ENCODE assay signal across 13 mouse cellular contexts in the genomic region with DNA sequence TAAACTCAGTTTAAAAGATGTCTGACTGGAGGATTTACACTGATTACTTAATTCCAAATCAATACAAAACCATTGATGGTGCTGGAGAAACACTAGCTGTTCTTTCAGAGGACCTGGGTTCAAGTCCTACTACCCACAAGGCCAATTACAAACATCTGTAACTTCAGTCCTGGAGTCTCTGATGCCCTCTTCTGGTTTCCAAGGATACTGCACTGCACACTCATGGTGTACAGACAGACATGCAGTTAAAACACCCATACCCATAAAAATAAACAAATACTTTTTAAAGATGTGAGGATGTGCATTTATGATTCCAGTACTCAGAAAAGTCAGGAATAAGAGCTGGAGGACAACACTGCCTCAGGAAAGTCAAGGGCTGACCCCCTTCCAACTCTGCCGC. TPM values are rescaled to one million over a fixed set of nuclear protein-coding genes. Genes with fewer than 3 reads are reported as not detected.
A peak's percentile ranks its signal among the peaks of the same experiment; 100 is the strongest.
DNase-seq lines count a peak whose midpoint lies in the region; ATAC-seq and TF ChIP-seq lines count a peak whose summit lies in the region.
"Had no signal": no experiment of that assay in that cellular context is flagged by ENCODE, and none has a peak within 500 bp of the region (broad histone marks: within the 10 kb centered on the region; RNA-seq: fewer than 3 reads in every experiment).

No protein-coding gene starts in this region.

- H3K36me3 ChIP-seq in heart, embryonic 10.5 days = no peaks in the 10 kb centered on the region
- H3K36me3 ChIP-seq in heart, embryonic 11.5 days (ENCODE audit: control insufficient read depth, insufficient read depth, low read length) = no peaks in the 10 kb centered on the region
- no peaks in the 10 kb centered on the region for H3K36me3 ChIP-seq in midbrain, postnatal 0 days (ENCODE audit: insufficient read depth, low read length)
- no peaks in the 10 kb centered on the region for H3K36me3 ChIP-seq in midbrain, embryonic 10.5 days
- H3K36me3 ChIP-seq in midbrain, embryonic 15.5 days (replicated peaks) = no peaks in the 10 kb centered on the region
- H3K36me3 ChIP-seq: heart, embryonic 15.5 days; limb, embryonic 15.5 days; neural tube, embryonic 12.5 days had no signal

- TF ChIP-seq CTCF in midbrain, postnatal 0 days (IDR thresholded peaks at IDR 0.05) = 0 out of 2 replicates have a peak, but pooled peaks have one; percentile 29
- peak; percentile 57 for TF ChIP-seq CTCF in Patski (IDR thresholded peaks at IDR 0.05)

- ATAC-seq in heart, embryonic 11.5 days (replicated peaks; ENCODE audit: insufficient number of reproducible peaks, low FRiP score, low TSS enrichment) = no peak
- no peak for ATAC-seq in midbrain, postnatal 0 days (ENCODE audit: low FRiP score)
- ATAC-seq in Patski = no peak
- ATAC-seq in megakaryocyte progenitor cell, adult 5-6 weeks (replicated peaks; ENCODE audit: poor library complexity) = peak; percentile 56
- no peak for ATAC-seq in midbrain, embryonic 15.5 days (replicated peaks)

- H3K4me1 ChIP-seq in heart, embryonic 10.5 days = no peaks in the 10 kb centered on the region
- H3K4me1 ChIP-seq in heart, embryonic 11.5 days (ENCODE audit: control insufficient read depth, insufficient read depth, low read length) = no peaks in the 10 kb centered on the region
- H3K4me1 ChIP-seq in midbrain, postnatal 0 days (ENCODE audit: insufficient read depth, low read length) = no peaks in the 10 kb centered on the region
- no peaks in the 10 kb centered on the region for H3K4me1 ChIP-seq in midbrain, embryonic 10.5 days
- no peaks in the 10 kb centered on the region for H3K4me1 ChIP-seq in midbrain, embryonic 15.5 days
- H3K4me1 ChIP-seq: heart, embryonic 15.5 days; limb, embryonic 15.5 days; neural tube, embryonic 12.5 days had no signal

- DNase-seq in heart, embryonic 10.5 days (ENCODE audit: low spot score) = peak; percentile 53
- DNase-seq in midbrain, postnatal 0 days (ENCODE audit: low spot score) = no peak
- no peak for DNase-seq in midbrain, embryonic 10.5 days (ENCODE audit: low spot score)
- DNase-seq in Patski (ENCODE audit: low read depth, low spot score) = no peak
- no peak for DNase-seq in T-cell, adult 2 months (ENCODE audit: low spot score)
- DNase-seq: right cerebral cortex, adult 18-20 months had no signal

- no peaks in the 10 kb centered on the region for H3K27me3 ChIP-seq in heart, embryonic 10.5 days (ENCODE audit: insufficient read depth, poor library complexity, severe bottlenecking)
- H3K27me3 ChIP-seq in heart, embryonic 11.5 days (ENCODE audit: control insufficient read depth, insufficient read depth, low read length) = no peaks in the 10 kb centered on the region
- no peaks in the 10 kb centered on the region for H3K27me3 ChIP-seq in midbrain, postnatal 0 days (ENCODE audit: insufficient read depth, low read length)
- no peaks in the 10 kb centered on the region for H3K27me3 ChIP-seq in midbrain, embryonic 10.5 days (ENCODE audit: low read depth, poor library complexity, severe bottlenecking)
- no peaks in the 10 kb centered on the region for H3K27me3 ChIP-seq in Patski
- H3K27me3 ChIP-seq in midbrain, embryonic 15.5 days (replicated peaks) = no peaks in the 10 kb centered on the region
- H3K27me3 ChIP-seq: heart, embryonic 15.5 days; limb, embryonic 15.5 days; neural tube, embryonic 12.5 days had no signal

- POLR2A ChIA-PET in Patski (lab: Charles Lee) = no interaction called here

- CTCF ChIA-PET in Patski (lab: Charles Lee) = interaction anchor here (0.7 to 6.7 kb wide), 4 partner anchors 8 to 39 kb away, joined by 3 to 34 read pairs (median 3); no protein-coding TSS in a partner anchor

- 97% methylated on average over 1 of the region's 1 CpGs for WGBS in heart, embryonic 10.5 days
- whole genome bisulfite sequencing in heart, embryonic 11.5 days (ENCODE audit: insufficient replicate concordance) = 95% methylated on average over 1 of the region's 1 CpGs
- 100% methylated on average over 1 of the region's 1 CpGs for WGBS in midbrain, postnatal 0 days
- WGBS in midbrain, embryonic 10.5 days = 89% methylated on average over 1 of the region's 1 CpGs
- WGBS in midbrain, embryonic 15.5 days = 98% methylated on average over 1 of the region's 1 CpGs

- in situ Hi-C loops in Patski (cut with MboI; ENCODE audit: low pct_unique_long_range_greater_than_20kb) = loop anchor here (5.0 kb wide), 1 partner anchor 36 kb away; no protein-coding TSS in a partner anchor

- H3K4me2 ChIP-seq in heart, embryonic 11.5 days = no peak overlapping the region
- no peak overlapping the region for H3K4me2 ChIP-seq in midbrain, postnatal 0 days (ENCODE audit: low read depth, low read length, poor library complexity, severe bottlenecking)
- H3K4me2 ChIP-seq in midbrain, embryonic 15.5 days = no peak overlapping the region
- H3K4me2 ChIP-seq: heart, embryonic 15.5 days; limb, embryonic 15.5 days; neural tube, embryonic 12.5 days had no signal

- H3K27ac ChIP-seq in heart, embryonic 10.5 days = no peak overlapping the region
- no peak overlapping the region for H3K27ac ChIP-seq in heart, embryonic 11.5 days (ENCODE audit: low read depth, low read length)
- H3K27ac ChIP-seq in midbrain, postnatal 0 days (ENCODE audit: low read depth, low read length) = no peak overlapping the region
- no peak overlapping the region for H3K27ac ChIP-seq in midbrain, embryonic 10.5 days (replicated peaks)
- no peak overlapping the region for H3K27ac ChIP-seq in midbrain, embryonic 15.5 days
- H3K27ac ChIP-seq: heart, embryonic 15.5 days; limb, embryonic 15.5 days; neural tube, embryonic 12.5 days had no signal

- H3K4me3 ChIP-seq in heart, embryonic 10.5 days = no peak overlapping the region
- no peak overlapping the region for H3K4me3 ChIP-seq in heart, embryonic 11.5 days (ENCODE audit: low read depth, low read length)
- H3K4me3 ChIP-seq in midbrain, postnatal 0 days (ENCODE audit: low read depth, low read length) = no peak overlapping the region
- H3K4me3 ChIP-seq in midbrain, embryonic 10.5 days = no peak overlapping the region
- no peak overlapping the region for H3K4me3 ChIP-seq in midbrain, embryonic 15.5 days
- H3K4me3 ChIP-seq: erythroblast, embryonic 14.5 days; heart, embryonic 15.5 days; limb, embryonic 15.5 days; neural tube, embryonic 12.5 days had no signal

- H3K9ac ChIP-seq in heart, embryonic 11.5 days (ENCODE audit: low read depth, low read length) = no peak overlapping the region
- no peak overlapping the region for H3K9ac ChIP-seq in midbrain, postnatal 0 days (replicated peaks; ENCODE audit: low read length, poor library complexity, severe bottlenecking)
- H3K9ac ChIP-seq in midbrain, embryonic 15.5 days = no peak overlapping the region
- H3K9ac ChIP-seq: heart, embryonic 15.5 days; limb, embryonic 15.5 days; neural tube, embryonic 12.5 days had no signal

- H3K9me3 ChIP-seq in heart, embryonic 10.5 days = no peaks in the 10 kb centered on the region
- H3K9me3 ChIP-seq in heart, embryonic 11.5 days (replicated peaks; ENCODE audit: control insufficient read depth, low read length) = no peaks in the 10 kb centered on the region
- no peaks in the 10 kb centered on the region for H3K9me3 ChIP-seq in midbrain, postnatal 0 days (ENCODE audit: low read length)
- H3K9me3 ChIP-seq in midbrain, embryonic 10.5 days (replicated peaks) = no peaks in the 10 kb centered on the region
- no peaks in the 10 kb centered on the region for H3K9me3 ChIP-seq in midbrain, embryonic 15.5 days
- H3K9me3 ChIP-seq: heart, embryonic 15.5 days; limb, embryonic 15.5 days; neural tube, embryonic 12.5 days had no signal

RNA-seq across cellular contexts. Expression of gene Endod1, which starts 6.7 kb away (rescaled TPM):
- polyA plus RNA-seq in heart, embryonic 10.5 days (2016; fragmentation: Nextera tagmentation; extraction: Ambion mirVana) = 11.4 TPM in 2 replicates
- polyA plus RNA-seq in heart, embryonic 11.5 days (2014; fragmentation: Nextera tagmentation; extraction: Ambion mirVana) = 11.5 and 12.9 TPM in 2 replicates
- total RNA-seq in midbrain, postnatal 0 days (2014; rRNA removed) = 79.8 and 92.3 TPM in 2 replicates
- polyA plus RNA-seq in midbrain, postnatal 0 days (2015; fragmentation: Nextera tagmentation; extraction: Ambion mirVana) = 40.6 and 43.1 TPM in 2 replicates
- 6.6 and 7.8 TPM in 2 replicates for polyA plus RNA-seq in midbrain, embryonic 10.5 days (2016; fragmentation: Nextera tagmentation; extraction: Ambion mirVana)
- 8.6 TPM for polyA plus RNA-seq in Patski (2021)
- 17.0 and 20.1 TPM in 2 replicates for total RNA-seq in megakaryocyte progenitor cell, adult 5-6 weeks (2015)
- 19.1 and 21.4 TPM in 2 replicates for total RNA-seq in megakaryocyte progenitor cell, adult 5-6 weeks (2017)
- 25.8 and 27.4 TPM in 2 replicates for polyA plus RNA-seq in midbrain, embryonic 15.5 days (2015; fragmentation: Nextera tagmentation; extraction: Ambion mirVana)
